Mouse (Mus musculus): ENCODE measurements around the gene Upf1. TPM values are rescaled to one million over a fixed set of nuclear protein-coding genes. Genes with fewer than 3 reads are reported as not detected.

The Upf1 gene
- polyA plus RNA-seq, 1 experiment from 2014 or later: 14.4 TPM

DNA sequence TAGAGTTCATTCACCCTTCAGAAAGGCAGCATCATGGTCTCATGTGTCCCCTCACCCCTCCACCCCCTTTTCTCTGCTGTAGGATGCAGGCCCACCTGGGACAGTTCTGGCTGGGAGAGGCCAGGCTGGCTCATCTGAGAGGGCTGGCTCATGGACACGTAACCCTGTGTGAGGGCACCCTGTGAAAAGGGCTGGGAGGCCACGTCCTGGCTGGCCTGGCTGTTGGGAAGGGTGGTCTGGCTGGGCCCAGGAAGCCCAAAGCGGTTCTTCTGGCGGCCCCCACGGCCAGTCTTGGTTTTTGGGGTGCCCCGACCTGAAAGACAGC is 20.2 kb downstream of the Upf1 start:
- 90% methylated on average over 6 of the region's 6 CpGs for WGBS
- H3K36me3 ChIP-seq (ENCODE audit: control insufficient read depth, insufficient read depth, low read length): peaks cover 81% of the 10 kb centered on the region
- H3K27me3 ChIP-seq (ENCODE audit: control insufficient read depth, insufficient read depth, low read length): no peaks in the 10 kb centered on the region
- peaks cover 21% of the 10 kb centered on the region for H3K4me1 ChIP-seq (ENCODE audit: control insufficient read depth, insufficient read depth, low read length)
- H3K27ac ChIP-seq (ENCODE audit: low read depth, low read length): no peak overlapping the region
- no peak overlapping the region for H3K9ac ChIP-seq (replicated peaks; ENCODE audit: low read depth, low read length)
- ATAC-seq (ENCODE audit: low read depth): no peak
- H3K4me2 ChIP-seq (ENCODE audit: low read depth, low read length): no peak overlapping the region
- no peak overlapping the region for H3K4me3 ChIP-seq (ENCODE audit: low read depth, low read length)
- H3K9me3 ChIP-seq (ENCODE audit: control insufficient read depth, low read length): no peaks in the 10 kb centered on the region

DNA sequence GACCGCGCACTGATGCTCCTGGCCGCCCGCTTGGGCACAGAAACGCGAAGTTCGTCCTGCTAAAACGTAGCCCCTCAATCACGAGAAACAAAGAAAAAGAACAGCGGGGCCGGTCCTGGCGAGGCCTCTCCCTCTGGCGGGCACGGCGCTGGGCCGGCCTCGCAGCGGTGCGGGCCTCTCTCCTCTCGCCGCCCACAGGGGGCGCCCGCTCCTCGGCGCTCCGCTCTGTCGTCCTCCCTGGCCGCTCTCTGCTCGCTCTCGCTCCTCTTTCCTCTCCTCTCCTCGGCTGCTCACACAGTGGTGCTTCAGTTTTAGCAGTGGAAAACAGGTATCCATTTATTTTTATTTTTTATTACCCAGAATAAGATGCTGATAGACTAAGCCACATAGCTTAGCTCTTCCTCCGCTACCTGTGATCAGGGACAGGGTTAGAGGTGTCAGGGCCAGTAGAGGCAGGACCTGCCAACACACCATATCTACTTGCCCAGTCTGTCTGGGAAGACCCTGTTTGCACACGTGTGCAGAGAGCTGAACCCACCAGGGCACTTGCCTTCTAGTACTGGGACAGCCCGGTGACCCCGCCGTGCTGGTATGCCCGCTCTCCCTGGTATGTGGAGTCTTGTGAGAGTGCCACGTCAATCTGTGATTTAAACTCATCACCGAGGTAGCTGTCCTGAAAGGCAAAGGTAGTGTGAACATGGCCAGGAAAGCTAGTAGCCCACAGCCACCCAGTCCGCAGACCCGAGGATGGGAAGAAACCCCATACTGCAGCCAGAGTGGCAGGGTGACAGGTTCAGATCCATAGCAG is 20.8 kb downstream of the Upf1 start:
- Histone ChIP-seq H3K27ac (ENCODE audit: low read depth, low read length) (peak overlapping the region; percentile 28; the same call in 1 of the 2 replicates), H3K9ac (replicated peaks; ENCODE audit: low read depth, low read length) (no peak overlapping the region), H3K9me3 (ENCODE audit: control insufficient read depth, low read length) (no peaks in the 10 kb centered on the region), H3K4me2 (ENCODE audit: low read depth, low read length) (no peak overlapping the region), H3K36me3 (ENCODE audit: control insufficient read depth, insufficient read depth, low read length) (peaks cover 79% of the 10 kb centered on the region), H3K4me1 (ENCODE audit: control insufficient read depth, insufficient read depth, low read length) (peaks cover 21% of the 10 kb centered on the region), H3K4me3 (ENCODE audit: low read depth, low read length) (0 out of 2 replicates have a peak overlapping the region, but pooled peaks have one; percentile 3), H3K27me3 (ENCODE audit: control insufficient read depth, insufficient read depth, low read length) (no peaks in the 10 kb centered on the region)
- 23% methylated on average over 41 of the region's 41 CpGs for WGBS
- peak; percentile 77; the same call in 1 of the 2 replicates for ATAC-seq (ENCODE audit: low read depth)

DNA sequence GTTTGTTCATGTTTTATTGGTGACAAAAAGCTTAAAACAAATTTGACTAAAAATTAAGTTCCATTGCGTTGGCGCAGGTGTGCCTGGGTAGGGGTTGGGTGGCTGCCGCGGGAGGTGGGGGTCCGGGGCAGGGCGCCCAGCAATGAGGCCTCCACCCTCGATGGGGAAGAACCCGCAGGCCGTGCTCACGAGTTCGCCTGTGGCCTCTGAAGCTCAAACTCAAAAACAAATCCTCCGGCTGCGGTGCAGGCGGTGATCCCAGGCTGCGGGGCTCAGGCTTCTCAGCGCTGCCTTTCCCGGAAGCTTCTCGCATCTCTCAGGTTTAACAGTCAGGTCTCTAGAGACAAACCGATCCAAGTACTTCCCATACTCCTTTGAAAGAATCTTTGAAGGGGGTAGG is 21.6 kb downstream of the Upf1 start:
- H3K36me3 ChIP-seq (ENCODE audit: control insufficient read depth, insufficient read depth, low read length): peaks cover 73% of the 10 kb centered on the region
- H3K4me3 ChIP-seq (ENCODE audit: low read depth, low read length): no peak overlapping the region
- H3K27me3 ChIP-seq (ENCODE audit: control insufficient read depth, insufficient read depth, low read length): no peaks in the 10 kb centered on the region
- H3K9me3 ChIP-seq (ENCODE audit: control insufficient read depth, low read length): no peaks in the 10 kb centered on the region
- H3K27ac ChIP-seq (ENCODE audit: low read depth, low read length): no peak overlapping the region
- ATAC-seq (ENCODE audit: low read depth): no peak
- H3K9ac ChIP-seq (replicated peaks; ENCODE audit: low read depth, low read length): no peak overlapping the region
- peaks cover 21% of the 10 kb centered on the region for H3K4me1 ChIP-seq (ENCODE audit: control insufficient read depth, insufficient read depth, low read length)
- 63% methylated on average over 19 of the region's 19 CpGs for WGBS
- no peak overlapping the region for H3K4me2 ChIP-seq (ENCODE audit: low read depth, low read length)

DNA sequence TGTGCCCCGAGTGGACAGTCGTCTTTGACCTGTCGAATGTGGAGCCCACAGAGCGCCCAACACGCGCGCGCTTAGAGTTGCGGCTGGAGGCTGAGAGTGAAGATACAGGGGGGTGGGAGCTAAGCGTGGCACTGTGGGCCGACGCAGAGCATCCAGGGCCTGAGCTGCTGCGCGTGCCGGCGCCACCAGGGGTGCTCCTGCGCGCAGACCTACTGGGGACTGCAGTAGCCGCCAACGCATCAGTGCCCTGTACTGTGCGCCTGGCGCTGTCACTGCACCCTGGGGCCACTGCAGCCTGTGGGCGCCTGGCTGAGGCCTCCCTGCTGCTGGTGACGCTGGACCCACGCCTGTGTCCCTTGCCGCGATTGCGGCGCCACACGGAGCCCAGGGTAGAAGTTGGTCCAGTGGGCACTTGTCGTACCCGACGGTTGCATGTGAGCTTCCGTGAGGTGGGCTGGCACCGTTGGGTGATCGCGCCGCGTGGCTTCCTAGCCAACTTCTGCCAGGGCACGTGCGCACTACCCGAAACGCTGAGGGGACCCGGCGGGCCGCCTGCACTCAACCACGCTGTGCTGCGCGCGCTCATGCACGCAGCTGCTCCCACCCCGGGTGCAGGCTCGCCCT is 22.2 kb downstream of the Upf1 start:
- 23% methylated on average over 48 of the region's 53 CpGs for WGBS
- peak; percentile 77 for ATAC-seq (ENCODE audit: low read depth)
- Histone ChIP-seq H3K9me3 (ENCODE audit: control insufficient read depth, low read length) (no peaks in the 10 kb centered on the region), H3K27ac (ENCODE audit: low read depth, low read length) (no peak overlapping the region), H3K36me3 (ENCODE audit: control insufficient read depth, insufficient read depth, low read length) (peaks cover 67% of the 10 kb centered on the region), H3K4me3 (ENCODE audit: low read depth, low read length) (no peak overlapping the region), H3K4me1 (ENCODE audit: control insufficient read depth, insufficient read depth, low read length) (peaks cover 21% of the 10 kb centered on the region), H3K27me3 (ENCODE audit: control insufficient read depth, insufficient read depth, low read length) (no peaks in the 10 kb centered on the region), H3K4me2 (ENCODE audit: low read depth, low read length) (peak overlapping the region; percentile 14; the same call in 1 of the 2 replicates), H3K9ac (replicated peaks; ENCODE audit: low read depth, low read length) (0 out of 2 replicates have a peak overlapping the region, but pooled peaks have one; percentile 11)

DNA sequence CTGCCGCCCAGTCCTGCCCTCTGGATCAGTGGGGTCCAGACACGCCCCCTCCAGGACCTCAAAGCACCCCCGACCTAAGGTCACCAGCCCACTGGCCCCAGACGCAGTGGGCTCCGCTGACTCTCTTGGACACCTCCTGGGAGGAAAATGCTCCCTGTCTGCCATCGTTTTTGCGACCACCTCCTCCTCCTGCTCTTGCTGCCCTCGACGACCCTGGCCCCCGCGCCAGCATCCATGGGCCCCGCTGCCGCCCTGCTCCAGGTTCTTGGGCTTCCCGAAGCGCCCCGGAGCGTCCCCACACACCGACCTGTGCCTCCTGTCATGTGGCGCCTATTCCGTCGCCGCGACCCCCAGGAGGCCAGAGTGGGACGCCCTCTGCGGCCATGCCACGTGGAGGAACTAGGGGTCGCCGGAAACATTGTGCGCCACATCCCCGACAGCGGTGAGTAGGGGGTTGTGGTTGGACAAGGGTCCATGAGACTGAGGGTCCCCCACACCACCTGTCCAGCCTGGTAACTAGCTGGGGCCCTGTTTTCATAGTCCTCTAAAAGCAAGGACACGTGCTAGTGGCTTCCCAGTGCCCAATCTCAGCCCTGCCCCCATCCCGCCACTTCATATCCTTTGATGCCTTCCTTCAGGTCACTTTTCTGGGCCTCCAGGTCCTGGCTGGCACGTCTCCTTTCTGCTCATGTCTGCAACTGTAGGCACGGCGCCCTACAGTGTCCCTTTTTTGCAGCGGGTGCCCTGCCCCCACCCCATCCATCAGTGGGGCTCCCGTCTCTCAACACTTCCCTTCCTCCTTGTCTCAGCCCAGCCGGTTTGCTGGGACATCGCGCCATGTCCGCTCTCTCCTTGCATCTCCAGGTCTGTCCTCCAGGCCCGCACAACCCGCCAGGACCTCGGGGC is 23.0 kb downstream of the Upf1 start:
- no peaks in the 10 kb centered on the region for H3K9me3 ChIP-seq (ENCODE audit: control insufficient read depth, low read length)
- WGBS: 6% methylated on average over 45 of the region's 45 CpGs
- H3K4me3 ChIP-seq (ENCODE audit: low read depth, low read length): no peak overlapping the region
- H3K36me3 ChIP-seq (ENCODE audit: control insufficient read depth, insufficient read depth, low read length): peaks cover 59% of the 10 kb centered on the region
- peaks cover 21% of the 10 kb centered on the region for H3K4me1 ChIP-seq (ENCODE audit: control insufficient read depth, insufficient read depth, low read length)
- no peak overlapping the region for H3K27ac ChIP-seq (ENCODE audit: low read depth, low read length)
- ATAC-seq (ENCODE audit: low read depth): peak; percentile 23; the same call in 1 of the 2 replicates
- H3K4me2 ChIP-seq (ENCODE audit: low read depth, low read length): peak overlapping the region; percentile 14; the same call in 1 of the 2 replicates
- H3K9ac ChIP-seq (replicated peaks; ENCODE audit: low read depth, low read length): 0 out of 2 replicates have a peak overlapping the region, but pooled peaks have one; percentile 11
- H3K27me3 ChIP-seq (ENCODE audit: control insufficient read depth, insufficient read depth, low read length): no peaks in the 10 kb centered on the region

DNA sequence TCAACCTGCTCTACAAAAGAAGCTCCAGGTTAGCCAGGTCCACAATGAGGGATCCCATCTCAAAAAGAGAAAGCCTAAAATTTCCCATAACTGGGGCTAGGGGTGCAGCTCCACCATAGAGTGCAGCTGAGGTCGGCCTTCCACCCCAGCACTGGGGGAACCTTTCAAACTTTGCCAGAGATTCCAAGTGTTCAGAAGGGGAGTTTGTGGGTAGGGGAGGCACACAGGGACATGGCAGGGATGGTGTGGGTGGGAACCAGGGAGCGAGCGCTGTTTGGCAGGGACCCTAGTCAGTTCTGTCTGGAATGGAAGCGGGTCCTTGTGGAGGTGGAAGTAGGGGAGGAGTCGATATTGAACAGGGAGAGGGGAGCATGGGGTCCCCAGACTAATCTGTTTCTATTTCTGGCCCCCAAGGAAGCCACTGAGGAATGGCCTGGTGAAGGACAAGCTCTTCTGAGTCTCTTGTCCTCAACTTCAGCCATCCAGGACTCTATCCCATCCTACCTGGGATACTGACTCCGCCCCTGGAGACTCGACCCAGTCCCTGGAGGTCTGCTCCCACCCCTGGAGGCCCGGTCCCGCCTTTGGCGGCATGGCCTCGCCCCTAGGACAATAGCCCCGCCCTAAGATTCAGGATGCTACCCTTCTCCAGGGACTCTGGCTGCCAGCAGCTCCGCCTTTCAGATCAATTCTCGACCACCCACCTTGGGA is 23.8 kb downstream of the Upf1 start, which contains the start of gene Gdf1:
TSS of gene Gdf1 (plus strand) at position 694 of the 711 bp plus-strand sequence.
- Histone ChIP-seq H3K4me1 (ENCODE audit: control insufficient read depth, insufficient read depth, low read length) (peaks cover 21% of the 10 kb centered on the region), H3K27ac (ENCODE audit: low read depth, low read length) (no peak within 1 kb of the TSS), H3K27me3 (ENCODE audit: control insufficient read depth, insufficient read depth, low read length) (no peaks in the 10 kb centered on the region), H3K4me3 (ENCODE audit: low read depth, low read length) (no peak within 1 kb of the TSS), H3K9ac (replicated peaks; ENCODE audit: low read depth, low read length) (0 out of 2 replicates have a peak within 1 kb of the TSS, but pooled peaks have one; percentile 11), H3K36me3 (ENCODE audit: control insufficient read depth, insufficient read depth, low read length) (peaks cover 51% of the 10 kb centered on the region), H3K4me2 (ENCODE audit: low read depth, low read length) (peak within 1 kb of the TSS; percentile 14; the same call in 1 of the 2 replicates), H3K9me3 (ENCODE audit: control insufficient read depth, low read length) (no peaks in the 10 kb centered on the region)
- ATAC-seq (ENCODE audit: low read depth): no peak
- 28% methylated on average over 14 of the region's 14 CpGs for WGBS

DNA sequence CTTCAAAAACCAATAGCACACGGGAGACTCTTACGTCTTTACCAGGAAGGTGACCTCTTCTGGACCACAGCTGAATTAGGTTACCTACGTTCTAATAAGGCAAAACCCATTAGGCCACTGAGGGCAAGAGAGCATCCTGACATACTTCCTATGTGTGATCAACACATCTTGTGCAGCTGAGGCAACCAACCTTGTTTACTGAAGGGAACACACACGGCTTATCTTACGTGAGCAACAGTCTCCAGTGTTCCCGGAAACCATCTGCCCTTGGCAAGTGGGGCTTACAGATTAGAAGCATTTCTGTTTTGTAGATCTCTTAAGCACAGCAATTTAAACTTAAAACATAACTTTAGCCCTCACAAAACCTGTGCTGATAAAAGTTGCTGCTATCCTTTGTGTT is 25.6 kb downstream of the Upf1 start:
- Histone ChIP-seq H3K4me2 (ENCODE audit: low read depth, low read length) (no peak overlapping the region), H3K4me3 (ENCODE audit: low read depth, low read length) (no peak overlapping the region), H3K9ac (replicated peaks; ENCODE audit: low read depth, low read length) (no peak overlapping the region), H3K4me1 (ENCODE audit: control insufficient read depth, insufficient read depth, low read length) (peaks cover 21% of the 10 kb centered on the region), H3K36me3 (ENCODE audit: control insufficient read depth, insufficient read depth, low read length) (peaks cover 45% of the 10 kb centered on the region), H3K27ac (ENCODE audit: low read depth, low read length) (no peak overlapping the region), H3K9me3 (ENCODE audit: control insufficient read depth, low read length) (no peaks in the 10 kb centered on the region), H3K27me3 (ENCODE audit: control insufficient read depth, insufficient read depth, low read length) (no peaks in the 10 kb centered on the region)
- WGBS: 95% methylated on average over 6 of the region's 6 CpGs
- ATAC-seq (ENCODE audit: low read depth): no peak

DNA sequence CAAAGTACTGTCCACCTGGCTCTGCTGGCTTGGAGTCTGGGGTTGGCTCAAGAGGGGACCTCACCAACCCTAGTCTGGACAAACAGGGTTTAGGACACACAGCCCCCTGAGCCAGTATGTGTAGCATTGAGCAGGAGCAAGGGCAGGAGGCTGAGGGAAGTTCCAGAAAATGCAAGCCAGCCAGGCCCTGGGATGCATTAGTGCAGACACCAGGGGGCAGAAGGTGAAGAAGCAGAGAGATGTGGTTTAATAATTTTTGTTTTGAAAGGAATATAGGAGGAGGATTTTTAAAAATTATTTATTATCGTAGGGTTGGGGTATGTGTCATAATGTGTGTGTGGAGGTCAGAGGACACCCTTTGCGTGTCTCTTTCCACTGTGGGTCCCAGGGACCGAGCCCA is 29.4 kb downstream of the Upf1 start:
- Histone ChIP-seq H3K27me3 (ENCODE audit: control insufficient read depth, insufficient read depth, low read length) (no peaks in the 10 kb centered on the region), H3K27ac (ENCODE audit: low read depth, low read length) (no peak overlapping the region), H3K9ac (replicated peaks; ENCODE audit: low read depth, low read length) (no peak overlapping the region), H3K9me3 (ENCODE audit: control insufficient read depth, low read length) (no peaks in the 10 kb centered on the region), H3K4me2 (ENCODE audit: low read depth, low read length) (no peak overlapping the region), H3K4me3 (ENCODE audit: low read depth, low read length) (no peak overlapping the region), H3K4me1 (ENCODE audit: control insufficient read depth, insufficient read depth, low read length) (no peaks in the 10 kb centered on the region), H3K36me3 (ENCODE audit: control insufficient read depth, insufficient read depth, low read length) (peaks cover 24% of the 10 kb centered on the region)
- no peak for ATAC-seq (ENCODE audit: low read depth)
- WGBS: 91% methylated on average over 3 of the region's 3 CpGs

Data from neural tube, embryonic 14.5 days (tissue).